Mouse (Mus musculus): ENCODE data around the gene Nupr1.
"Not testable (repeated sequence)": the region's sequence is repeated elsewhere in the genome, so short reads cannot be mapped to it uniquely, and the experiment has no call there.

The Nupr1 gene

DNA sequence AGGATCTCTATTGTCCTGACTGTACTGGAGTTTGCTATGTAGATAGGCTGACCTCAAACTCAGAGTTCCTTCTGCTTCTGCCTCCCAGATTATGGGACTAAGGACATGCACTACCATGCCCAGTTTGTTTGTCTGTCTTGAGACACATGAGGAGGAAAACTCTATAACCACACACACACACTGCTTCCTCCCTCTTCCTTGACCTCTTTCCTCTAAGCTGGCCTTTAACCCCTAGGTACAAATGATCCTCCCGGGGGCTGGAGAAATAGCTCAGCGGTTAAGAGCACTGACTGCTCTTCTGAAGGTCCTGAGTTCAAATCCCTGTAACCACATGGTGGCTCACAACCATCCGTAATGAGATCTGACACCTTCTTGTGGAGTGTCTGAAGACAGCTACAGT lies 13.7 kb upstream of the Nupr1 start:
- DNase-seq (ENCODE audit: extremely low read depth, low read depth, low spot score), result no peak

DNA sequence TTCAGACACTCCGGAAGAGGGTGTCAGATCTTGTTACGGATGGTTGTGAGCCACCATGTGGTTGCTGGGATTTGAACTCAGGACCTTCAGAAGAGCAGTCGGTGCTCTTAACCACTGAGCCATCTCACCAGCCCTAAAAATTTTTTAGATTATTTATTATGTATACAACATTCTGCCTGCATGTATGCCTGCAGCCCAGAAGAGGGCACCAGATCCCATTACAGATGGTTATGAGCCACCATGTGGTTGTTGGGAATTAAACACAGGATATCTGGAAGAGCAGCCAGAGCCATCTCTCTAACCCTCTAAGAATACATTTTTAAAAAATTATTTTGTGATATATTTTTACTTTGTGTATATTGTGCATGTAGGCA lies 12.6 kb upstream of the Nupr1 start:
- not testable (repeated sequence) for DNase-seq (ENCODE audit: extremely low read depth, low read depth, low spot score)

DNA sequence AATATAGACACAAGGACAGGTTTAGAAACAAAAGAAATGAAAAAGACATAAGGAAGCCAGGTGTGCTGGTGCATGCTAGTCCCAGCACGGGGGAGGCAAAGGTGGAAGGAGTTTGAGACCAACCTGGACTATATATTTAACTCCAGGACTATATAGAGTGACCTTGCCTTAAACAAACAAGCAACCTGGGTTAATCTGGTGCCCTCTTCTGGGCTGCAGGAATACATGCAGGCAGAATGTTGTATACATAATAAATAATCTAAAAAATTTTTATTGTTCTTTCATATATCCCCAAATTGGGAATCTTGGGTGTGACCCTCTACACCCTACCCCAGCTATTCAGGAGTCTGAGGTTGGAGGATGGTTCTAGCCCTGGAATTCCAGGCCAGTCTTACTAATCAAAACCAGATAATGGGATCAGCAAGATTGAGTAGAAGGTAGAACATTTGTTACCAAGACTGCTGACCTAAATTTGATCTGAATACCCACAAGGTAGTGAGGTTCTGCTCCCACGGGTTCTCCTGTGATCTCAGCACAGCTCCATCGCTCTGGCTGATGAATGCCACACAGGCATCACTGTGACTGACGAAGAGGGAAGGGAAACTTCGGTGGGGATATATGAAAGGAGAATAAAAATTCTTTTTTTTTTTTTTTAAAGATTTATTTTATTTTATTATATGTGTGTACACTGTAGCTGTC lies 12.0 kb upstream of the Nupr1 start:
- DNase-seq (ENCODE audit: extremely low read depth, low read depth, low spot score), result no peak

DNA sequence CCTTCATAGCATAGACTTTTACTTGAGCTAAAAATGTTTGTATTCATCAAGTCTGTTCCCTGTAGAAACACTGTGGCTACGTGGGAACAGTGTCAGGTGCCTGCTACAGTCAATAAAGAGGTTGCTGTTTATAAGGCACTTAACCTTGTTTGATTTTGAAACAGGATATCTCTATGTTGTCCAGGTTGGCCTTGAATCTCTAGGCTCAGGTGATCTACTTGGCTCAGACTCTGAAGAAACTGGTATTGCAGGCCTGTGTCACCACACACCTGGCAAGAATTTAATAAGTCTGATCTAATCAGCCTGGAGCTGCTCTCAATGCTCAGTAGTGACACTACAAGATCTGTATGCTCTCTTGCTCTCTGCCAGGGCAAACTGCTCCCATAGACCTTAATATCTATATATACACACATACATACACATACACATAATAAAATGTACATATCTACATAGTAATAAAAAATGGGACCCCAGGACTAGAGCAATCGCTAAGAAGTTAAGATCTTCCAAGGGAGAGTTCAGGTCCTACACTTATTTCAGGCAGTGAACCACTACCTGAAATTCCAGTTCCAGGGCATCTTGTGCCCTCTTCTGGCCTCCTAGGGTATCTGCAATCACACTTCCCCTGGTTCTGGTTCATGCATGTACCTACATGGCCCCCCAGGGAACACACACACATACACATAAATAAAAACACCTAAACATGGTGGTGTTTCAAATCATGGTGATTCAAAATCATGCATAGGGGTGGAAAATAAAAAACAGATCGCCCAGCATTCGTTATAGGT lies 6.3 kb upstream of the Nupr1 start:
- peak; percentile 92 for DNase-seq (ENCODE audit: extremely low read depth, low read depth, low spot score)

DNA sequence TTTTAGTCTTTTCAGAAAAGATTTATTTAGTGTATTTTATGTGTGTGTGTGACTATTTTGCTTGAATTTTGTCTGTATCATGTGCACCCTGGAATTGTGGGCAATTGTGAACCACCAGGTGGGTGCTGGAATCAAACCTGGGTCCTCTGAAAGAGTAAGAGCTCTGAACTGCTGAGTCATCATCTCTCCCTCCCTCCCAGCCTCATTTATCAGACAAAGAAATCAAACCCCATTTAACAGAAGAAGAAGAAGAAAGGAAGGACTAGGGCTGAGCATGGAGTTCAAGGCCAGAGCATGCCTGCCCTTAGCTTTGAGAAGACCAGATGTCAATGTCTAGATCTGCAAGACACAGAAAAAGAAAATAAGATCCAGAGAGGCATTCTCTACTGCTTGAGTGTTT lies 4.7 kb upstream of the Nupr1 start:
- no peak for DNase-seq (ENCODE audit: extremely low read depth, low read depth, low spot score)

DNA sequence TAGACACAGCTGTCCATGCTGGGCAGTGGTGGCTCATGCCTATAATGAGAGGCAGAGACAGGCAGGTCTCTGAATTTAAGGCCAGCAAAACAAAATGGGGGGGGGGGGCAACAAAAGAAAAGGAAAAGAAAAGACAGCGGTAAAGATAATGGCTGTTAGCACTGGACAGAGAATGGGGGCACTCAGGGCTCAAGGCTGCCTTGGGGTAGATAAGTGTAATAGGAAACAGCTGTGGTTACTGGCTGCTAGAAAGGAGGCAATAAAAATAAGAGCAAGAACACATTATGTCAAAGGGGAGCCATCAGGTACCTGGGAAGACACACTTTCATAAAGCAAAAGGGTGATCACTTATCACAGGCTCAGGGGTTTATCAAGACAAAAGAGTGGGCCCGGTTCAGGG lies 1.8 kb upstream of the Nupr1 start:
- no peak for DNase-seq (ENCODE audit: extremely low read depth, low read depth, low spot score)

DNA sequence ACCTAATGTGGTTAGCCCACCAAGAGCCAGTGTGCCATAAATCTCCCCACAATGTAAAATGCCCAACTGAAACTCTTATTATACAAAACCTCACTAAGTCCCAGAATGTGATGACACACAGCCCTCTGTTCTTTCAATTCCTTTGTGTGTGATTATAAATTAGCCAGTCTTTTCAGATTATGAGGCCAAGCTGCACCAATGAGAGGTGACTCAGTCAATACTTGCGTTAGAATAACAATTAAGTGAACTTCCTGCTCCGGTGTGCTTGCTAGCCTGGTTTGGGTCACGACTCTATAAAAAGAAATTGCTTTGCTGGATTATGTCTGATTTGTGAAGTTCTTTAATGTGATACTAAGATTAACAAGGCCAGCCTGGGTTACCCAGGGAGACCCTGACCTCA lies 746 bp downstream of the Nupr1 start:
- DNase-seq (ENCODE audit: extremely low read depth, low read depth, low spot score), result no peak

DNA sequence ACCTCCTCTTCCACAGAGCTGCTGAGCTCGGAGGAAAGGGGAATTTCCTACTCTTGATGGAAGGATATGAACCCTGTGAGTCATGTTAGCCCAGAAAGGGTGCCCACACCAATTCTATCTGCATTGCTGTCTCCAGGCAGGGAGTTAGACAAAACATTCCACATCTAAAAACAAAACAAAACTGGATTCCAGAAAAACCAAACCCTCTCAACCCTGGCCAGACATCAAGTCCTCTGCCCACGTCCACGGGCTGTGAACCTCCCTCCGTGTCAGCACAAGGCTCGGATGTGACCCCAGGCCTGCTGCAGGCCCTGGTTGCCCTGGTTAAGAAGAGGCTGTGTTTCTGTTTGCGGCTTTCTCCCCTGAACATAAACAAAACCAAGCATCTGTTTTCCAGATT lies 2.5 kb downstream of the Nupr1 start:
- DNase-seq (ENCODE audit: extremely low read depth, low read depth, low spot score), result no peak

DNA sequence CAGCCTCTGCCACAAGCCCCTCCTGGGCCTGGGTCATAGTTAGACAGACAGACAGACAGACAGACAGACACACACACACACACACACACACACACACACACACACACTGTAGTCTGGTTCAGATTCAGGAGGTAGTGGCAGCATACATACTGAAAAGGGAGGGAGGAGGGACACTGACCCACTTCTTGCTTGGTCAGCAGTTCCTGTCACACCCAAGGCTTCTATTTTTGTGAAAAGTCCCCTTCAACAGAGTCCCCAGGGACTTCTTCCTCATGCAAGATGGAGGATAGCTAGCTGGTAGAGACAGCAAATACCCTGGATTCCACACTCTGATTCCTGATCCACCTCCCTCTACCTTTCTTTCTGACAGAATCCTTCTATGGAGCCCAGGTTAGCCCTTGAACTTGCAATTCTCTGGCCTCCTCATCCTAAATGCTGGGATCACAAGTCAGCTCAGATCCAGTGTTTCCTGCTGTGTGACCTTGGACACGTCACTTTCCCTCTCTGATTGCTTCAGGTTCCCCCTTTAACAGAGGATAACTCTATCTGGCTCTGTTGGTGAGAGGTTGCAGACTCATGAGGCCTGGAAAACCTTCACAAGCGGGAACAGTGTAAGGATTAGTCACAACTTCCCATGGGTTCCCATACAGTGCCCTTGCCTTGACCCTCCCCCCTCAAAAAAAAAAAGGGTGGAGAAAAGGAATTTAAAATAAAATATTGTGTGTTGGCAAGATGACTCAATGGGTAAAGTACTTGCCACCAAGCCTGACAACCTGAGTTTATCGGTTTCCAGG lies 4.7 kb downstream of the Nupr1 start:
- no peak for DNase-seq (ENCODE audit: extremely low read depth, low read depth, low spot score)

DNA sequence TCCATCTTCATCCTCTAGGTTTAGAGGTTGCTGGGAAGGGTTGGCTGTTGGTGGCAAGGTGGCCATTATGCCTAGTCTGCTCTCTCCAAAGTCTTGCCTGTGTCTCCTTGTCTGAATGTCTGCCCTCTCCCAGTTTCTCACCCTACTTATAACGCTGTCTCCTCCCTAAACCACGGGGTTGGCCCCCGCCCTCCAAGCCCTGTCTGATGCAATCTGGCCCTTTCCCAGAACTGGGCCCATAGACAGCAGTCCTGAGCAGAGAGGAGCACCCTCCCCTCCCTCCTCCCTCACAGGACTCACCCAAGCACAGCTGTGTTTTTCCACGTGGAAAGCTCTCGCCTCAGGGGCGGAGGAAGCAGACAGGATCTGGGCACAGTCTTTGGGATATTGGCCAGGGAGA lies 5.3 kb downstream of the Nupr1 start:
- DNase-seq (ENCODE audit: extremely low read depth, low read depth, low spot score), result no peak

DNA sequence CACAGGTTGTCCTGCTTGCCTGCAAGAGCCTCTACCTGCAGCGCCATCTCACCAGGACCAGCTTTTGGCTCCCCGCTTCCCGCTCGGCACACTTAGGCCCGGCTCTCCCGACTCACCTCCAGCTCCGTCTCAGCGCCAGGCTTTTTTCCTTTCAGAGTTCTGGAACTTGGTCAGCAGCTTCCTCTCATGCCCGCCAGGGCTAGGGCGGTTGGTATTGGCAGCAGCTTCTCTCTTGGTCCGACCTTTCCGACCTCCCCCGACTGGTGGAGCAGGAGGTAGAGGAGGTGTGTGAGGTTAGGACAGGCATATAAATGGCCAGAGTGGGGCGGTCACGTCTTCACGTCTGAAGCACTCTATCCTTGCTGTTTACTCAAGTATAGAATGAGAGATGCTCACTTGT lies 5.9 kb downstream of the Nupr1 start:
- no peak for DNase-seq (ENCODE audit: extremely low read depth, low read depth, low spot score)

DNA sequence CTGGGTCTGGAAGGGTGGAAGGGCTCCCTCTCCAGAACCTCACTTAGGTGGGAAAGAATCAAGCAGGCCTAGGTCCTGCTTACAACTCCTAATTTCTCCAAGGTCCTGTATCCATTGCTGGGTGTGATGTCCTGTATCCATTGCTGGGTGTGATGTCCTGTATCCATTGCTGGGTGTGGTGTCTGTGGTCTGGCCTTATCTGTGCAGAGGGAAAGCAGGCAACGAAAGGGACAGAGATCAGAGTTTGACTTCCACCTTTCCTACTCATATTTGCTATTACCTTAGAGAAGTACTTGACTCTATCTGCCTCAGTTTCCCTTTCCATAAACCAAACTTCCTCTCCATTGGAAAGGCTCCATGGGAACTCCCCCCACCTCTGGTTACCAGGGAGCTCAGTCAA lies 7.3 kb downstream of the Nupr1 start:
- DNase-seq (ENCODE audit: extremely low read depth, low read depth, low spot score), result no peak

DNA sequence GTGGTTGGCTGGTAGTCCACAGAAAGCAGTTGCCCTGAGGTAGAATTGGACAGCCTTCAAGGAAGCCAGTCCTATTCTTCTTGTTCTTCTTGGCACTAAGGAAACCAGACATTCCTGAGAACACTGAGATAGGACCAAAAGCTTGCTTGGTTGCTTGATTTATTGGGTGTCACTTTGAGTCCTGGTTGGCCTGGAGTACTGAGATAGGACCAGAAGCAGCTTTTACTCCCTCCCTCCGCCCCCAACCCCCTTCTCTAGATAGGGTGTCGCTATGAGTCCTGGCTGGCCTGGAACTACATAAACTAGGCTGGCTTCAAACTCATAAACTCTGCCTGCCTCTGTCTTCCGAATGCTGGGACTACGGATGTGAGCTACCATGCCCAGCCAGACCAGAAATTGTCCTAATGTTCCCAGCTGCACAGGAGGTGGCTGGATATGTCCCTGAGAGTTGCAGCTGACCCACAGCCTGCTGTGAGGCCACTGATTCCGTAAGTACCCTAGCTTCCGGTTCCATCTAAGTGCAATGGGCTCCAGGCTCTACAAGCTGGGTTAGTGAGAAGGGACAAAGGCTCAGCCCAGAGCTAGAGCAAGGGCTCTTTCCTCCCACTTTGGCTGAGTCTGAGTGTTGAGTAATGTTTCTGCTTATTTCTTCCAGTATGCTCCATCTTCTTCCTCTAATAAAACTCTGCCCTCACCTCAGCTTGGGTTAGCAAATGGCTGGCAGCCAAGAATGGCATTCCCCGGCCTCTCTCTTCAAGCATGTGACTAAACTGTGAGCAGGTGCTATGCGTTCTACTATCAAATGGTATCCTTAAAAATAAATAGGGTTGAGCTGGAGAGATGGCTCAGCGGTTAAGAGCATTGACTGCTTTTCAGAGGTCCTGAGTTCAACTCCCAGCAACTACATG lies 9.0 kb downstream of the Nupr1 start:
- DNase-seq (ENCODE audit: extremely low read depth, low read depth, low spot score), result peak; percentile 85

DNA sequence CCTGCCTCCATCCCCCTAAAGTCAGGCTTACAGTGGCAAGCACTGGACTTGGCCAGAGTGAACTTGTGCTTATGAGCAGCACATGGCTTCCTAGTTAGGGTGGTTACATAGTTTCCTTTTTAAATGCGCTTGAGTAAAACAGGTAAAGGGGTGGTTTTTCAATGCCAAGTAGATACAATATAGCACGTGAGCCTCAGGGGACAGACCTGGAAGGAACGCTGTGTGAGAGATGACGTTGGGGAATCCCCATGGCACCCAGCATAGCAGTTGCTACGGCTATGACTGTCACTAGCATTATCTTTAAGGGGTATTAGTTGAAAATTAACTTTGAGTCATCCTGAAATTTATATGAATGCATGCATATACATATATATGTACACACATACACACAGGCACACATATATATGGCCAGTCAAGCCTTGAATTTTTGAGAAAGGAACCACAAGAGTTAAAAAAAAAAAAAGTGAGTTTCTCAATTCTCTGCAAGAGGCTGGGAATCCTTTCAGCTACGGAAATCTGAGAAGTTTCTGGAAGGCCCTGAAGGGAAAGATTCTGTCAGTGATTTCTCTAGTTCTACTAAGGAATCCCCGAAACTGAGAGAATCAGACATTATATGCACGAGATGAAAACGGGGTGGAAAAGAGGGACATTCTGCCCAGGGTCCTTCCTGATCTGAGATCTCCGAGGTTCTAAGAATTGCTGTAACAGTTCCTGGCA lies 10.9 kb downstream of the Nupr1 start:
- DNase-seq (ENCODE audit: extremely low read depth, low read depth, low spot score), result no peak

DNA sequence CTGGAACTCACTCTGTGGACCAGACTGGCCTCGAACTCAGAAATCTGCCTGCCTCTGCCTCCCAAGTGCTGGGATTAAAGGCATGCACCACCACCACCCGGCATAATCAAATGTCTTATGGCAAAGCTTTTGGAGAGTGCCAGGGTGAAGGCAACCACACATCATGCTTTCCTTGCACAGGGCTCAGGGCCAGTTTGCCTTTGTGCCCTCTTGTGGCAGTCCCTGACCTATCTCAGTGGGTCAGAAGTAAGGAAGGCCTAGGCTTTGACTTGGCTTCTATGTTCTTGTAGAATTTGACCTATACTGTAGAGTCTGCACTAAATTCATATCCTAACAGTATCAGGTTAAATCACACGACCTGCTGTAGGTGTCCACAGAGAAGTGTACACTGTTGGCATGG lies 14.0 kb downstream of the Nupr1 start:
- DNase-seq (ENCODE audit: extremely low read depth, low read depth, low spot score), result no peak

DNA sequence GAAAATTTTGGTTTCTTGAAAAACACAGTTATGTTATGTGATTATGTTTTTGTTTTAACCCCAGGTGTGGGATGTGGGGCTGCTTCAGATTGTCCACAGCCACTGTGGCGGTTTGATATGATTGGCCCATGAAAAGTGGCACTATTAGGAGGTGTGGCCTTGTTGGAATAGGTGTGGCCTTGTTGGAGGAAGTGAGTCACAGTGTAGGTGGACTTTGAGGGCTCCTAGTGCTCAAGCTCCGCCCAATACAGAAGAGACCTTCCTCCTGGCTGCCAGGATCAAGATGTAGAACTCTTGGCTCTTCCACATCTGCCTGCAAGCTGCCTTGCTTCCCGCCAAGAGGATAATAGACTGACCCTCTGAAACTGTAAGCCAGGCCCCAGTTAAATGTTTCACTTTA lies 17.9 kb downstream of the Nupr1 start:
- no peak for DNase-seq (ENCODE audit: extremely low read depth, low read depth, low spot score)

DNA sequence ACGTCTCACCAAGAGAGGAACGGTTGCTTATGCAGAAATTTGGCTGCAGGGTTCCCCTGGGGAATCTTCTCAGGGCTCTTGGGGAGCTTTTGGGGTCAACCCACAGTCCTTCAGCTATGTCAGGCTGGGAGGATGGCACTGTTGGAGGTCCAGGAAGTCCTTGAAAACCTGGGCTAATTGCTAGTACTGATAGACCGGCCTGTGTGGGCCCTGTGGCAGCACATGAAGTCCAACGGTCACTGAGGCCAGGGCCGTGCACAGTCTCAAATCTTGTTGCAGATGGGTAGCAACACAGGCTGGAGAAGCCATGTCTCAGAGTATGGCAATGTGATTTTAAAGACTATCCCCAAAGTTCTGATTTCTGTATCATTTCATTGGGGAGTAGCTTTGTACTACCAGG lies 22.9 kb downstream of the Nupr1 start:
- DNase-seq (ENCODE audit: extremely low read depth, low read depth, low spot score), result no peak

DNA sequence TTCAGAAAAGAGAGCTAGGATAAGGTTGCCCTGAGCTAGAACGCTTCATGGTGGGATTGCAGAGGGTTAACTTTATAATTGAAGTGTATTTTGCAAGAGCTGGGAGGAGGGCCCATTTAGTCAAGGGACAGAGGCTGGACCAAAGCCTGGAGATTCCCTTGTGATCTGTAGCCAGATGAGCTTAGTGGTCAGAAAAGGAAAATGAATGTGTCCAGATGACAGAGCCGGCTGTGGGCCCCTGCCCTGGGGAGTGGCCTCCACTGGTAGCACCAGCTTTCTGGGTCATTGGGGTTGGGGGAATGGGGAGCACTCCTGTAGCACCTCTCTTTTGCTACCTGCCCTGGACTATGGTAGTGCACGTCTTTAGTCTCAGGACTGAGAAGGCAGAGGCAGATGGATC lies 23.6 kb downstream of the Nupr1 start:
- no peak for DNase-seq (ENCODE audit: extremely low read depth, low read depth, low spot score)

DNA sequence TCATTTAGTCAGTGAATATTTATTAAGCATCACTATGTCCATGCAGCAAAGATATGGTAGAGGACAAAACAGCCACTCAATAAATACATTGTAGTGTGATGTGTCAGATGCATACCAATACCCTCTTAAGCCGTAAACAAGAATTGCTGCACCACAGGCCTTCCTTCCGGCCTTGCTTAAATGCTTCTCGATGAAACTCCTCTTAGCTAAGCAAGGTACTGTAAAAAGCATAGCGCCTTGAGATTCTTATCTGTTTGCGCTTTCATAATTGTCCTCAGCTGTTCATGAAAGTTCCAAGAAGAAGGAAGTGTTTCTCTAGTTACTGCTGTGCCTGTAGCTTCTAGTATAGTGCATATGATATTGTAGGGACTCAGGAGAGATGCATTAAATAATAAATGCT lies 24.1 kb downstream of the Nupr1 start:
- DNase-seq (ENCODE audit: extremely low read depth, low read depth, low spot score), result no peak

DNA sequence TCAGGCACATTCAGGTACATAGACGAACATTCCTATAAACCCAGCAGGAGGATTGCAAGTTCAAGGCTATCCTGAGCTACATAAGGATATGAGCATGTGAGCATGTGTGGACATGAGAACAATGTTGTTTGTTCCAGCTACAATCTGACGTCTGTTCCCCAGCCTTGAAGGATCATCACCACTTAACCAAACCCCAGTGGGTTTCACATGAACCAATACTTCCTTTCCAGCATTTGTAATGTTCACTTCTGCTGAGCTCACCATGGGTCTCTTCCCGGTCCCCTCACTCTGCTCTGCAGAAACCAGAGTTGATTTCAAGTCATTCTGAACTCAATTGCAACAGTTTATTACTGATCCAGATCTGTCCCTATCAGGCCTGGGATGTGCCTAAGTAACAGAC lies 28.0 kb downstream of the Nupr1 start:
- DNase-seq (ENCODE audit: extremely low read depth, low read depth, low spot score), result no peak

Data from fat pad, adult 2 months (tissue).